Mouse (Mus musculus) large intestine, adult 2 months (tissue): ENCODE results near the gene Gm17324. TPM values are rescaled to one million over a fixed set of nuclear protein-coding genes. Genes with fewer than 3 reads are reported as not detected.
A peak's percentile ranks its signal among the peaks of the same experiment; 100 is the strongest.
"Not testable (repeated sequence)": the region's sequence is repeated elsewhere in the genome, so short reads cannot be mapped to it uniquely, and the experiment has no call there.

ENCODE experiments used
- DNase-seq: peaks from one replicate; pipeline ENCODE4 v3.0.0-alpha.2; 2012; ENCODE audit warnings: low read depth, low spot score
- WGBS: fragments of 180-500 bp; shearing (Covaris S2); methylation state at CpG from one replicate; pipeline ENCODE4 v1.1.7; 2018; 5-methylcytosine and 5-hydroxymethylcytosine counted together
- polyA plus RNA-seq: library from polyadenylated mRNA; depleted of rRNA; stranded (reverse); fragments of >200 nt; gene quantifications from 2 replicates; pipeline ENCODE4 v1.2.3, GENCODE M21; 2012; rRNA removed

Gene Gm17324
- polyA plus RNA-seq, result not detected in 2 replicates

GRCm38 (mm10) chr9:78447973-78448873 lies at the start of gene Gm17324, which contains the start of gene Mto1:
TSS of gene Gm17324 (minus strand) at chr9:78448786.
TSS of gene Mto1 (plus strand) at chr9:78448208.
- under 1% methylated on average over 96 of the region's 96 CpGs for WGBS
- peak; percentile 61 for DNase-seq

- WGBS, result 87% methylated on average over 7 of the region's 7 CpGs
Observed at GRCm38 (mm10) chr9:78493171-78493570, 44.6 kb upstream of the Gm17324 start.

DNA sequence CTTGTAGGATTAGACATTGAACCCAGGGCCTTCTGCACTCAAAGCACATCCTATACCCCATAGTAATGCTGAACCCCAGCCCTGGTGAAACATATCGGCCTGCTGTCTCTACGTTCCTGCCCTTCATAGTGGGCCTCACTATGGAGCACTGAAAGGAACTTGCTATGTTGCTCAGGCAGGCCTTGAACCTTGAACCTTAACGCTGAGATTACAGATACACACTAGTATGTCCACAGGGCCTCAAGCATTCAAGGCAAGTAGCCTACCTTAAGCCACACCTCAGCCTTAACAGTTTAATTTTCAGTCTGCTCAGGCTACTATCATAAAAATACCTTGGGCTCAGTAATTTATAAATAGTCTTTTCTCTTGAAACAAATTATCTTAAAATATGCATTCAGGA lies 43.7 kb upstream of the Gm17324 start:
- DNase-seq, result no peak
- WGBS, result 61% methylated on average over 3 of the region's 3 CpGs

More at GRCm38 (mm10) chr9:78493171-78493570, 44.6 kb upstream of the Gm17324 start:
- DNase-seq, result no peak

- WGBS, result 10% methylated on average over 3 of the region's 3 CpGs
- no peak for DNase-seq
Observed at GRCm38 (mm10) chr9:78491169-78491568, 42.6 kb upstream of the Gm17324 start.

DNA sequence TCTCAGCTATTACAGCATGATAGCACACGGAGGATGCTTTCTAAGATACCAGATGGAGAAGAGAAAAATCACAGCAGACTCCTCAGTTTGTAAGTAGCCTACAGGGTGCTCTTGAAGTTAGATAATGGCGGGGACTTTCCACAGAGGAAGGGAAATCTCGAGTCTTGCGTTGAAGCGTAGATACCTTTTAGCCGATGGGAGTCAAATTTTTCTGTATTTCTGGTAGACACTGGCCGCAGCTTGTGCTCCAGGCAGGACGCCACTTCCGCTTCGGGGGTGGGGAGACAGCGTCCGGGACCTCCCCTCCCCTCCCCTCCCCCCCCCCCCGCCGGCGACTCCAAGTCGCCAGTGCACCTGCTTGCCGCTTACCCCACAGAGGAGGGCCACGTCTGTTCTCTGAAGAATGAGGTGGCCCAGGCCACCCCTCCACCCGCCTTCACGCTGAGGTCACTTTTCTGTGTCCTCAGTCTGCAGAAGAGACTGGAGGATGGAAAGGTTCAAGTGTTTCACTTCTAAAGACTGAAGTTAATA lies 40.4 kb upstream of the Gm17324 start, which contains the start of gene Eef1a1:
Gene Eef1a1 (minus strand): TSS at position 262 of the 531 bp plus-strand sequence.
- under 1% methylated on average over 16 of the region's 20 CpGs for WGBS
- no peak for DNase-seq

DNA sequence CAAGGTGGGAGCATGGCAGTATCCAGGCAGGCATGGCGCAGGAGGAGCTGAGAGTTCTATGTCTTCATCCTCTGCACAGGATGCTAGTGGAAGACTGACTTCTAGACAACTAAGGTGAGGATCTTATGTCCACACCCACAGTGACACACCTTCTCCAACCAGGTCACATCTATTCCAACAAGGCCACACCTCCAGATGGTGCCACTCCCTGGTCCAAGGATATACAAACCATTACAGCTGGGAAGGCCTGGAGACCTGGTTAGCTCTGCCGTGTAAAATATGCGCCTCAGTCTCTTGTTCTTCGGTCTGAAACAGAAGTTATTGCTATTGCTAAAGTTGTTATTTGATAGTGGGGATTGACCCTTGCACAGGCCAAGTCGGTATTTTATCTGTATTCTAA lies 39.4 kb upstream of the Gm17324 start:
- WGBS, result 69% methylated on average over 5 of the region's 5 CpGs
- DNase-seq, result not testable (repeated sequence)

GRCm38 (mm10) chr9:78484660-78485059 lies 36.1 kb upstream of the Gm17324 start:
- 83% methylated on average over 3 of the region's 3 CpGs for WGBS
- DNase-seq, result no peak

DNA sequence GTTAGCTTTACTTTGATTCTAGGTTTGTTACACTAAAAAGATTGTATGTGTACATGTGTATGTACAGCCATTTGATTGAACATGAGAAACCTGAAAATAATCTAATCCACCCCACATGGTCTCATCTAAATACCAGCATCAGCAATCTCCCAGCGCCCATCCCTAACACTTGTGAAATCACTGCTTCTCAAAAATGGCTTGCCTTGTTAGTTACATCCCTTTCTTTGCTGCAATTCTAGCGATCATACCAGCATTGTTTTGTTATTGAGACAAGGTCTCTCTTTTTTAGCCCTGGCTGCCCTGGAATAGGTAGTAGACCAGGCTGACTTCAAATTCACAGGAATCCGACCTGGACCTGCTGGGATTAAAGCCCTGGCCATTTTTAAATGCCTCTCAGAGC lies 33.8 kb upstream of the Gm17324 start:
- DNase-seq, result no peak
- WGBS, result 20% methylated on average over 3 of the region's 3 CpGs

DNA sequence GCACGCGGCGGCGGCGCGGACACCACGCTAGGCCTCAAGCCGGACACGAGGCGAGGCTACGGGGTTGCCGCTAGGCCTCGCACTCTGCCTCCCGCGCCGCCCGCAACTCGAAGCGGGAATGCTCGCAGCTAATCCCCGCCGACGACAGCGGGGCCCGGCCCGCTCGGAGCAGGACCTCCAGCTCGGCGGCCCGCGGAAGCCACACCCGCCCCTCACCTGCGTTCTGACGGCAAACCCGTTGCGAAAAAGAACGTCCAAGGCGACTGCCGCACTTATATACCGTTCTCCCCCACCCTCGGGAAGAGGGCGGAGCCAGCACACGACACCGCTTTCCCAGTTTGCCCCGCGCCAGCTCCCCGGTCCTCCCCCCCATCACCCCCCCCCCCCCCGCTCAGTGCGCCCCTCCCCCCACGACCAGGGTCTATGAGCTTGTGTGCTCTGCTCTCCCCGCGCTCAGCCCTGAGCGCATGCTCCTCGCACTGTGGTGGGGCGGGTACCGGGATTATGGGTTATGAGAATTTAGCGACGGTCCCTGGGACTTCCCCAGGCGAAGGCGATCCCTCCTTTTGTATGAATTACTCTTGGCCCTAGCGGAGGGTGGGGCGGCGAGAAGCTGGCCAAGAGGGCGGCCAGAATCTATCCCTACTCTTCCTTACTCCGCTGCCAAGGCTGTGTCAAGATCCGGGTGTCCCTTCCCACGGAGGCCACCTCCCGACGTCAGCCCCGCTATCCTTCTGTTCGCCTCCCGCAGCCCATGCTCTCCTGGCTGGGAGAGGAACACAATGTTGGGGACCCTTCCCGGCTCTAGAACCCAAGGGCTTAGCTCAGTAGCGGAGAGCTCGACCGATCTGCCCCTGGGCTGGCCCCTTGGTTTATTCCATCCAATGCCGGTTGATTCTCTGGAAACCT lies 33.1 kb upstream of the Gm17324 start:
- peak; percentile 92 for DNase-seq
- under 1% methylated on average over 73 of the region's 77 CpGs for WGBS

GRCm38 (mm10) chr9:78480706-78481358 lies 32.2 kb upstream of the Gm17324 start:
- DNase-seq, result no peak
- under 1% methylated on average over 46 of the region's 46 CpGs for WGBS

DNA sequence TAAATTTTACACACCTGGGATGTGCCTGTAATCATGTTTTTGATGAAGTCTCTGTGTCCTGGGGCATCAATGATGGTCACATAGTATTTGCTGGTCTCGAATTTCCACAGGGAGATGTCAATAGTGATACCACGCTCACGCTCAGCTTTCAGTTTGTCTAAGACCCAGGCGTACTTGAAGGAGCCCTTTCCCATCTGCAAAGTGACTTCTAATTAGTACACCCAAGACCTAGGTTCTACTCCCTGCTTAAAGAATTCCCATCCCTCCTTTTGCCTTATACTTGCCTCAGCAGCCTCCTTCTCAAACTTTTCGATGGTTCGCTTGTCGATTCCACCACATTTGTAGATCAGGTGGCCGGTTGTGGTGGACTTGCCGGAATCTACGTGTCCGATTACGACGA lies 31.6 kb upstream of the Gm17324 start:
- 1% methylated on average over 13 of the region's 13 CpGs for WGBS
- DNase-seq, result not testable (repeated sequence)

DNA sequence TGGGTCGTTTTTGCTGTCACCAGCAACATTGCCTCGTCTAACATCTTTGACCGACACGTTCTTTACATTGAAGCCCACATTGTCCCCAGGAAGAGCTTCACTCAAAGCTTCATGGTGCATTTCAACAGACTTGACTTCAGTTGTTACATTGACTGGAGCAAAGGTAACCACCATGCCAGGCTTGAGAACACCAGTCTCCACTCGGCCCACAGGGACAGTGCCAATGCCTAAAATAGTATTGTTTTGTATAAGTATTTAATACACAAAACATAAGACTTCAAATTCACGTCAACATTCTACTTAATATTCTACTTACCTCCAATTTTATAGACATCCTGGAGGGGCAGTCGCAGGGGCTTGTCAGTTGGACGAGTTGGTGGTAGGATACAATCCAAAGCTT lies 30.7 kb upstream of the Gm17324 start:
- 17% methylated on average over 8 of the region's 8 CpGs for WGBS
- not testable (repeated sequence) for DNase-seq

DNA sequence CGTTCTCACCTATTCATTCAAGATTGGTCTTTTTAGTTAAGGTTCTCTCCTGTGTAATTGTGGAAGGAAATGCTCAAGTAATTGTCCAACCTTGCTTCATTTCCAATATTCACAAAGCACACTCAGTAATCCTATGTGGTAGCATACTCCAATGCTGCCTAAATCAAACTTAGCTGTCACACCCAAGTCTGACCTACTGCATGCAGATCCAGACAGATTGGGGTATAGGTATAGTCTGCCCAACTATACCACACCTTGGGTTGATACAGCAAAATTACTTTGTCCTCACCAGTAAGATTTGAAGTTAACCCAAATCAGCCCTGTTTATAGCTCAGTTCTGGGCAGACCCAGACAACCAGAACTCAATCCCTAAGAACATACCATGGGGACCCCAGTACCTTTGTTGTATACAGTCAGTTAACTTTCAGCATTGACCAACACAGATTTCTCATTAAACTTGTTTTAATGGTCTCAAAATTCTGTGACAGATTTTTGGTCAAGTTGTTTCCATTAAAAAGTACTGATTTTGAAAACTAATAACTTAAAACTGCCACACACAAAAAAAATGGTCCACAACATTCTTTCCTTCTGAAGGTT lies 29.5 kb upstream of the Gm17324 start:
- WGBS, result 37% methylated on average over 1 of the region's 1 CpGs
- not testable (repeated sequence) for DNase-seq

GRCm38 (mm10) chr9:78477021-78477551 lies 28.5 kb upstream of the Gm17324 start:
- WGBS, result 9% methylated on average over 5 of the region's 5 CpGs
- no peak for DNase-seq

- no peak for DNase-seq
- WGBS, result 41% methylated on average over 1 of the region's 1 CpGs
Observed at GRCm38 (mm10) chr9:78476531-78477020, 28.0 kb upstream of the Gm17324 start.

- WGBS, result 84% methylated on average over 4 of the region's 4 CpGs
- DNase-seq, result no peak
Observed at GRCm38 (mm10) chr9:78475873-78476272, 27.3 kb upstream of the Gm17324 start.

DNA sequence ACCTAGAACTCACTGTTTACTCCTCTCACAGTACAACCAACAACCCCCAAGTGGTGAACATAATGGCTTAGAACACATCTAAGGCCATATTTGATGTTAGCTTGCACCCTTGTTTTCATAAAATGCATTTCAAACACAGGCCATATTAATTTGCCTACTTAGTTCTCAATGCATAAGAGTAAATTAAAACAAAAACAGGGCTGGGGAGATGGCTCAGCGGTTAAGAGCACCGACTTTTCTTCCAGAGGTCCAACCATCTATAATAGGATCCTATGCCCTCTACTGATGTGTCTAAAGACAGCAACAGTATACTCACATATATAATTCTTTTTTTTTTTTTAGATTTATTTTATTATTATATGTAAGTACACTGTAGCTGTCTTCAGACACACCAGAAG lies 26.8 kb upstream of the Gm17324 start:
- no peak for DNase-seq

GRCm38 (mm10) chr9:78474771-78475382 lies 26.3 kb upstream of the Gm17324 start:
- WGBS, result 74% methylated on average over 5 of the region's 5 CpGs
- DNase-seq, result no peak

More for the DNA sequence above, 26.8 kb upstream of the Gm17324 start:
- 77% methylated on average over 2 of the region's 2 CpGs for WGBS
